Mouse (Mus musculus): ENCODE measurements at regions not wholly inside any gene's neighbourhood (a gene's known extent, or its start where the extent isn't known, plus 50 kb on each side); places are given as distances from the start of the nearest gene placed in this dataset.

GRCm38 (mm10) chr2:108289696-108290430 is 990.7 kb upstream of the Kif18a start:
- DNase-seq (ENCODE audit: low spot score) = peak; percentile 3

- DNase-seq (ENCODE audit: low spot score) = no peak
Observed at GRCm38 (mm10) chr2:108302776-108303175, 977.8 kb upstream of the Kif18a start.
